In the genomic region with DNA sequence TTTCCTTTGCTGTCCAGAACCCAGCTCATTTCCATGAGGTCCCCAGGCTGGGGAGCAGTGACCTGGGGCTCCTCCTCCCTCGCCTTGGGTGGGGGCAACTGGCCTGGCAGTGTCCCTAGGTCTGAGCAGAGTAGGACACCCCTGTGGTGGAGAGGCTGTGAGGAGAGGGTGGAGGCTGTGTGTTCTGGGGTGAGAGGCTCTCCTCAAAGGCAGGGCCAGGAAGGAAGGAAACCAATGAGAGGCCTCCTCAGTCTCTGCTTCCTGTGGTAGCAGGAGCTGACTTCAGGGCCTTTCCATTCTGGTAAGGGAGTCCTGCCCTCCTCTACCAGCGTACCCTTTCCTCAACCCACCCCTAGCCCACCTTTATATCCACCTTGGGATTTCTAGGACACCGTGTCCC, we compare ENCODE assay signal across 9 mouse cellular contexts. TPM values are rescaled to one million over a fixed set of nuclear protein-coding genes. Genes with fewer than 3 reads are reported as not detected.
A peak's percentile ranks its signal among the peaks of the same experiment; 100 is the strongest.
DNase-seq lines count a peak whose midpoint lies in the region; ATAC-seq and TF ChIP-seq lines count a peak whose summit lies in the region.
"Had no signal": no experiment of that assay in that cellular context is flagged by ENCODE, and none has a peak within 500 bp of the region (broad histone marks: within the 10 kb centered on the region; RNA-seq: fewer than 3 reads in every experiment).

No protein-coding gene starts in this region.

- H3K27ac ChIP-seq in hindbrain, postnatal 0 days = peak overlapping the region; percentile 56; the same call in 1 of the 2 replicates
- no peak overlapping the region; the same call in 1 of the 2 replicates for H3K27ac ChIP-seq in hindbrain, embryonic 14.5 days
- no peak overlapping the region for H3K27ac ChIP-seq in heart, embryonic 12.5 days (ENCODE audit: poor library complexity, severe bottlenecking)

- DNase-seq in hindbrain, postnatal 0 days (ENCODE audit: low spot score) = no peak
- no peak for DNase-seq in hindbrain, embryonic 14.5 days (ENCODE audit: low spot score)
- DNase-seq in kidney, postnatal 25 days = peak; percentile 35 to 75
- DNase-seq in frontal cortex, postnatal 36 days (ENCODE audit: low spot score in 2 of 2) = no peak
- DNase-seq in left cerebral cortex, postnatal 4 days = no peak
- DNase-seq in cerebellum, adult 11 months = no peak

- no peak for TF ChIP-seq CTCF in hindbrain, postnatal 0 days (IDR thresholded peaks at IDR 0.05; ENCODE audit: low read depth)

- intact Hi-C loops in left cerebral cortex, postnatal 4 days (cut with DNase I) = no loop called here

- 0 out of 2 replicates have a peak, but pooled peaks have one; percentile 27 for ATAC-seq in hindbrain, postnatal 0 days
- no peak; the same call in 1 of the 2 replicates for ATAC-seq in hindbrain, embryonic 14.5 days (ENCODE audit: low FRiP score)
- 0 out of 2 replicates have a peak, but pooled peaks have one; percentile 27 for ATAC-seq in heart, embryonic 12.5 days (ENCODE audit: insufficient number of reproducible peaks, low FRiP score)
- 0 out of 2 replicates have a peak, but pooled peaks have one; percentile 9 for ATAC-seq in monocyte, adult 5-6 weeks (replicated peaks; ENCODE audit: insufficient number of reproducible peaks, low FRiP score, low TSS enrichment, poor library complexity, severe bottlenecking)

- H3K4me1 ChIP-seq in hindbrain, postnatal 0 days (ENCODE audit: insufficient read depth, low read length) = no peaks in the 10 kb centered on the region
- no peaks in the 10 kb centered on the region for H3K4me1 ChIP-seq in hindbrain, embryonic 14.5 days (replicated peaks; ENCODE audit: control insufficient read depth, insufficient read depth, low read length)
- H3K4me1 ChIP-seq in heart, embryonic 12.5 days (replicated peaks) = no peaks in the 10 kb centered on the region

- H3K9ac ChIP-seq in hindbrain, postnatal 0 days (replicated peaks; ENCODE audit: low read length) = no peak overlapping the region
- no peak overlapping the region for H3K9ac ChIP-seq in hindbrain, embryonic 14.5 days
- no peak overlapping the region for H3K9ac ChIP-seq in heart, embryonic 12.5 days

- no peak overlapping the region for H3K4me3 ChIP-seq in hindbrain, postnatal 0 days (ENCODE audit: low read length)
- H3K4me3 ChIP-seq in hindbrain, embryonic 14.5 days (replicated peaks; ENCODE audit: low read length) = no peak overlapping the region
- no peak overlapping the region for H3K4me3 ChIP-seq in heart, embryonic 12.5 days
- H3K4me3 ChIP-seq: erythroblast, embryonic 14.5 days had no signal

- no peaks in the 10 kb centered on the region for H3K9me3 ChIP-seq in hindbrain, postnatal 0 days (ENCODE audit: low read length)
- no peaks in the 10 kb centered on the region for H3K9me3 ChIP-seq in hindbrain, embryonic 14.5 days (ENCODE audit: control insufficient read depth, low read length)
- no peaks in the 10 kb centered on the region for H3K9me3 ChIP-seq in heart, embryonic 12.5 days (replicated peaks)

- WGBS in hindbrain, postnatal 0 days = 70% methylated on average over 3 of the region's 3 CpGs
- WGBS in hindbrain, embryonic 14.5 days = 63% methylated on average over 3 of the region's 3 CpGs
- WGBS in heart, embryonic 12.5 days = 64% methylated on average over 3 of the region's 3 CpGs

- no peak overlapping the region for H3K4me2 ChIP-seq in hindbrain, postnatal 0 days (ENCODE audit: low read depth, low read length)
- H3K4me2 ChIP-seq in hindbrain, embryonic 14.5 days (replicated peaks) = no peak overlapping the region
- H3K4me2 ChIP-seq in heart, embryonic 12.5 days = no peak overlapping the region

- no peaks in the 10 kb centered on the region for H3K27me3 ChIP-seq in hindbrain, postnatal 0 days (ENCODE audit: insufficient read depth, low read length)
- no peaks in the 10 kb centered on the region for H3K27me3 ChIP-seq in hindbrain, embryonic 14.5 days (ENCODE audit: control insufficient read depth, insufficient read depth, low read length)
- no peaks in the 10 kb centered on the region for H3K27me3 ChIP-seq in heart, embryonic 12.5 days (replicated peaks)

- H3K36me3 ChIP-seq in hindbrain, postnatal 0 days (ENCODE audit: insufficient read depth, low read length) = no peaks in the 10 kb centered on the region
- no peaks in the 10 kb centered on the region for H3K36me3 ChIP-seq in hindbrain, embryonic 14.5 days (replicated peaks; ENCODE audit: control insufficient read depth, insufficient read depth)
- H3K36me3 ChIP-seq in heart, embryonic 12.5 days = no peaks in the 10 kb centered on the region

RNA-seq across cellular contexts. Expression of a gene that starts 20.9 kb away (rescaled TPM):
- total RNA-seq in hindbrain, postnatal 0 days (2014; rRNA removed) = 1.8 and 2.2 TPM in 2 replicates
- polyA plus RNA-seq in hindbrain, postnatal 0 days (2015; fragmentation: Nextera tagmentation; extraction: Ambion mirVana) = 2.6 and 3.0 TPM in 2 replicates
- polyA plus RNA-seq in hindbrain, embryonic 14.5 days (2014; fragmentation: Nextera tagmentation; extraction: Ambion mirVana) = 2.6 and 5.3 TPM in 2 replicates
- polyA plus RNA-seq in heart, embryonic 12.5 days (2016; fragmentation: Nextera tagmentation; extraction: Ambion mirVana) = 1.3 and 1.7 TPM in 2 replicates
- total RNA-seq in monocyte, adult 5-6 weeks (2017) = not detected in 3 replicates
- under 1 TPM; 0.56 TPM for total RNA-seq in left cerebral cortex, postnatal 4 days (2021)
- polyA plus RNA-seq: erythroblast, embryonic 14.5 days had no signal

RNA-seq across cellular contexts. Expression of a gene that starts 49.7 kb away (rescaled TPM):
- 22.1 and 27.7 TPM in 2 replicates for total RNA-seq in hindbrain, postnatal 0 days (2014; rRNA removed)
- polyA plus RNA-seq in hindbrain, postnatal 0 days (2015; fragmentation: Nextera tagmentation; extraction: Ambion mirVana) = 5.1 TPM in 2 replicates
- 3.5 and 3.7 TPM in 2 replicates for polyA plus RNA-seq in hindbrain, embryonic 14.5 days (2014; fragmentation: Nextera tagmentation; extraction: Ambion mirVana)
- polyA plus RNA-seq in heart, embryonic 12.5 days (2016; fragmentation: Nextera tagmentation; extraction: Ambion mirVana) = 4.8 and 5.0 TPM in 2 replicates
- 14.7 to 23.0 TPM (median 22.0 TPM) in 3 replicates for total RNA-seq in monocyte, adult 5-6 weeks (2017)
- 10 to 100 TPM; 24.2 to 27.0 TPM for total RNA-seq in left cerebral cortex, postnatal 4 days (2021)

Comparison
In these comparisons a context has a peak if more than half of its experiments do, and no peak if none do; other contexts are left out.
1. DNase-seq: peak in kidney, postnatal 25 days (2 of 2); none in hindbrain, postnatal 0 days (single experiment), hindbrain, embryonic 14.5 days (single experiment), frontal cortex, postnatal 36 days (0 of 2), left cerebral cortex, postnatal 4 days (single experiment) and cerebellum, adult 11 months (single experiment).